Mouse (Mus musculus) CH12.LX (cell line): Measurements from ENCODE around the gene Syn3. TPM values are rescaled to one million over a fixed set of nuclear protein-coding genes. Genes with fewer than 3 reads are reported as not detected.

ENCODE experiments used
- DNase-seq: peaks from one replicate; pipeline ENCODE4 v3.0.0-alpha.2; 2013; ENCODE audit errors: extremely low read depth
- H3K27ac ChIP-seq: 2 replicates; pipeline ENCODE4 v1.5.1; 2012; ENCODE audit warnings: low read depth, mild to moderate bottlenecking, control low read depth, moderate library complexity; ENCODE audit not compliant: insufficient read depth
- H3K27me3 ChIP-seq: replicated peaks from 2 replicates; pipeline ENCODE3; 2012; ENCODE audit warnings: inconsistent platforms
- H3K36me3 ChIP-seq, 2 experiments: replicated peaks in 1 of 2; 2 replicates each; pipeline versions ENCODE3 to v1.6.1; 2012; ENCODE audit warnings: inconsistent platforms in 1 of 2, low read length in 1 of 2, mild to moderate bottlenecking in 1 of 2, mixed read lengths in 1 of 2, moderate library complexity in 1 of 2; ENCODE audit not compliant: control insufficient read depth in 1 of 2, insufficient read depth in 1 of 2
- H3K4me1 ChIP-seq, 2 experiments: 2 replicates each; pipeline ENCODE4 v1.6.1; 2012; ENCODE audit warnings: inconsistent platforms in 1 of 2, moderate library complexity in 1 of 2; ENCODE audit not compliant: insufficient read depth in 2 of 2, control insufficient read depth in 1 of 2
- H3K4me2 ChIP-seq: 2 replicates; pipeline ENCODE4 v1.6.1; 2012; ENCODE audit warnings: low read depth, mild to moderate bottlenecking, control low read depth; ENCODE audit not compliant: poor library complexity, insufficient read depth, severe bottlenecking
- H3K4me3 ChIP-seq, 3 experiments: fragments of 150-350 bp in 1 of 3; sonication (generic) in 1 of 3; replicated peaks in 1 of 3; 2 replicates each; pipeline versions ENCODE3 to v1.5.1; 2011 to 2012; ENCODE audit warnings: low read depth in 2 of 3, low read length in 2 of 3, mild to moderate bottlenecking in 2 of 3, moderate library complexity in 2 of 3, control low read depth in 1 of 3, improper control_type of control experiment in 1 of 3, inconsistent platforms in 1 of 3, mixed read lengths in 1 of 3; ENCODE audit not compliant: poor library complexity in 1 of 3
- H3K79me2 ChIP-seq: replicated peaks from 2 replicates; pipeline ENCODE4 v1.6.1; 2012; ENCODE audit warnings: mild to moderate bottlenecking, moderate library complexity; ENCODE audit not compliant: control insufficient read depth, poor library complexity, insufficient read depth, severe bottlenecking; ENCODE audit errors: extremely low read depth
- H3K9ac ChIP-seq: 2 replicates; pipeline ENCODE4 v1.6.1; 2012; ENCODE audit warnings: low read depth, mild to moderate bottlenecking, control low read depth, moderate library complexity; ENCODE audit not compliant: insufficient read depth
- H3K9me3 ChIP-seq: replicated peaks from 2 replicates; pipeline ENCODE3; 2012; ENCODE audit warnings: low read length, inconsistent platforms, mixed read lengths
- BHLHE40 ChIP-seq: IDR thresholded peaks from 2 replicates; pipeline ENCODE4 v1.6.1; 2011; ENCODE audit warnings: mild to moderate bottlenecking, low read depth, low read length, improper control_type of control experiment
- CTCF ChIP-seq, 2 experiments: IDR thresholded peaks in 1 of 2; conservative IDR thresholded peaks in 1 of 2; 2 replicates each; pipeline ENCODE4 v1.5.1; 2011 to 2012; ENCODE audit warnings: low read depth in 2 of 2, low read length in 2 of 2, improper control_type of control experiment in 1 of 2, inconsistent platforms in 1 of 2, mild to moderate bottlenecking in 1 of 2, moderate library complexity in 1 of 2
- ELF1 ChIP-seq: IDR thresholded peaks from 2 replicates; pipeline ENCODE4 v1.6.1; 2014; ENCODE audit warnings: low read depth, mild to moderate bottlenecking, inconsistent platforms, low read length, improper control_type of control experiment
- GABPA ChIP-seq: IDR thresholded peaks from 2 replicates; pipeline ENCODE4 v1.6.1; 2012; ENCODE audit warnings: low read depth, low read length, improper control_type of control experiment, inconsistent platforms; ENCODE audit not compliant: insufficient replicate concordance
- JUN ChIP-seq: IDR thresholded peaks from 2 replicates; pipeline ENCODE4 v1.6.1; 2011; ENCODE audit warnings: low read depth, mild to moderate bottlenecking, low read length, improper control_type of control experiment, moderate library complexity; ENCODE audit not compliant: insufficient read depth
- MAFK ChIP-seq: IDR thresholded peaks from 2 replicates; pipeline ENCODE4 v1.6.1; 2011; ENCODE audit warnings: low read length, improper control_type of control experiment; ENCODE audit not compliant: insufficient replicate concordance
- MAX ChIP-seq: IDR thresholded peaks from 2 replicates; pipeline ENCODE4 v1.6.1; 2011; ENCODE audit warnings: low read length, improper control_type of control experiment
- MAZ ChIP-seq: IDR thresholded peaks from 2 replicates; pipeline ENCODE4 v1.6.1; 2012; ENCODE audit warnings: low read depth, mild to moderate bottlenecking, inconsistent platforms, low read length, improper control_type of control experiment, moderate library complexity
- MEF2A ChIP-seq: IDR thresholded peaks from 2 replicates; pipeline ENCODE4 v1.6.1; 2014; ENCODE audit warnings: low read depth, mild to moderate bottlenecking, inconsistent platforms, low read length, improper control_type of control experiment, borderline replicate concordance
- NELFE ChIP-seq: IDR thresholded peaks from 2 replicates; pipeline ENCODE4 v1.6.1; 2011; ENCODE audit warnings: low read depth, low read length, improper control_type of control experiment
- NRF1 ChIP-seq: IDR thresholded peaks from 2 replicates; pipeline ENCODE4 v1.6.1; 2014; ENCODE audit warnings: low read depth, mild to moderate bottlenecking, inconsistent platforms, low read length, improper control_type of control experiment, moderate library complexity
- PAX5 ChIP-seq: IDR thresholded peaks from 2 replicates; pipeline ENCODE4 v1.6.1; 2012; ENCODE audit warnings: low read length, inconsistent platforms, mixed read lengths
- POLR2A ChIP-seq: IDR thresholded peaks from 2 replicates; pipeline ENCODE4 v1.6.1; 2011; ENCODE audit warnings: low read depth, mild to moderate bottlenecking, improper control_type of control experiment, low read length
- POLR2AphosphoS2 ChIP-seq: IDR thresholded peaks from 2 replicates; pipeline ENCODE4 v1.6.1; 2011; ENCODE audit warnings: low read depth, low read length, improper control_type of control experiment
- SIN3A ChIP-seq: IDR thresholded peaks from 2 replicates; pipeline ENCODE4 v1.6.1; 2012; ENCODE audit warnings: low read length, improper control_type of control experiment, inconsistent platforms
- UBTF ChIP-seq: IDR thresholded peaks from 2 replicates; pipeline ENCODE4 v1.6.1; 2012; ENCODE audit warnings: low read depth, mild to moderate bottlenecking, inconsistent platforms, low read length, improper control_type of control experiment, moderate library complexity
- USF1 ChIP-seq: IDR thresholded peaks from 2 replicates; pipeline ENCODE4 v1.6.1; 2014; ENCODE audit warnings: low read depth, mild to moderate bottlenecking, inconsistent platforms, low read length, improper control_type of control experiment
- ZC3H11A ChIP-seq: IDR thresholded peaks from 2 replicates; pipeline ENCODE4 v1.6.1; 2012; ENCODE audit warnings: low read depth, mild to moderate bottlenecking, inconsistent platforms, low read length, improper control_type of control experiment
- ZKSCAN1 ChIP-seq: IDR thresholded peaks from 2 replicates; pipeline ENCODE4 v1.6.1; 2012; ENCODE audit warnings: low read depth, inconsistent platforms, low read length, improper control_type of control experiment, borderline replicate concordance
- ZMIZ1 ChIP-seq: IDR thresholded peaks from 2 replicates; pipeline ENCODE4 v1.6.1; 2012; ENCODE audit warnings: low read depth, mild to moderate bottlenecking, inconsistent platforms, low read length, improper control_type of control experiment
- ZNF384 ChIP-seq: IDR thresholded peaks from 2 replicates; pipeline ENCODE4 v1.6.1; 2012; ENCODE audit warnings: low read depth, low read length, improper control_type of control experiment, inconsistent platforms
- dilution Hi-C: fragments of 300-500 bp; cut with MboI; formaldehyde crosslinking; loops from 2 replicates; pipeline ENCODE4 v1.14.3; 2020; ENCODE audit warnings: low sequenced_read_pairs; ENCODE audit not compliant: extremely low pct_unique_long_range_greater_than_20kb, extremely low pct_ligation_motif_present
- in situ Hi-C: fragments of 300-500 bp; cut with MboI; formaldehyde crosslinking; loops from 3 replicates; pipeline ENCODE4 v1.14.3; 2019; ENCODE audit warnings: low sequenced_read_pairs, low pct_ligation_motif_present, low pct_unique_long_range_greater_than_20kb, mixed read lengths
- polyA plus RNA-seq: library from polyadenylated mRNA; unstranded; fragments of >175 nt; gene quantifications from 2 replicates; pipeline ENCODE4 v1.2.1, GENCODE M21; 2012; ENCODE audit warnings: low read depth; ENCODE audit not compliant: insufficient read length
- total RNA-seq, 2 experiments: library from RNA; depleted of rRNA; stranded (reverse); fragments of 300-350 nt in 1 of 2; fragments of >200 nt in 1 of 2; gene quantifications; 2 replicates each; pipeline ENCODE4 v1.2.3; 2012 to 2014

The Syn3 gene
- total and polyA plus RNA-seq, 3 experiments: 2.8 to 8.9 (median 5.6) TPM

GRCm38 (mm10) chr10:86149029-86149818, 349.5 kb downstream of the Syn3 start:
- Histone ChIP-seq H3K9me3 (no peaks in the 10 kb centered on the region), H3K4me2 (no peak overlapping the region), H3K79me2 (no peaks in the 10 kb centered on the region), H3K27me3 (no peaks in the 10 kb centered on the region), H3K4me1 (no peaks in the 10 kb centered on the region), H3K36me3 (no peaks in the 10 kb centered on the region), H3K27ac (no peak overlapping the region), H3K9ac (no peak overlapping the region), H3K4me3 (no peak overlapping the region)
- TF ChIP-seq ZNF384 (no peak), POLR2A (no peak), JUN (no peak), MEF2A (no peak), ZMIZ1 (no peak), BHLHE40 (no peak), NRF1 (no peak), CTCF (conservative IDR thresholded peaks at IDR 0.05 in 1 of 2, IDR thresholded peaks at IDR 0.05 in 1 of 2; ENCODE audit: low read depth in 2 of 2, low read length in 2 of 2) (no peak), ZKSCAN1 (no peak), PAX5 (no peak), NELFE (no peak), GABPA (no peak), ZC3H11A (no peak), MAZ (no peak), UBTF (no peak)
- dilution Hi-C loops: no loop called here
- in situ Hi-C loops: no loop called here
- DNase-seq: no peak

GRCm38 (mm10) chr10:86139061-86139681, 359.5 kb downstream of the Syn3 start:
- H3K27me3 ChIP-seq: no peaks in the 10 kb centered on the region
- dilution Hi-C loops: no loop called here
- no peak for DNase-seq
- no peaks in the 10 kb centered on the region for H3K36me3 ChIP-seq
- no peak overlapping the region for H3K4me2 ChIP-seq
- no peak overlapping the region for H3K4me3 ChIP-seq
- no peaks in the 10 kb centered on the region for H3K4me1 ChIP-seq
- in situ Hi-C loops: no loop called here
- no peak overlapping the region for H3K9ac ChIP-seq
- TF ChIP-seq CTCF (conservative IDR thresholded peaks at IDR 0.05 in 1 of 2, IDR thresholded peaks at IDR 0.05 in 1 of 2; ENCODE audit: low read depth in 2 of 2, low read length in 2 of 2) (no peak), ZC3H11A (no peak), ELF1 (no peak), NRF1 (no peak), ZMIZ1 (no peak), MAX (no peak), USF1 (no peak), SIN3A (no peak), POLR2AphosphoS2 (no peak), GABPA (no peak), MAZ (no peak), POLR2A (no peak), MAFK (no peak)
- TF ChIP-seq, all 38 proteins: peak for 0
- Histone ChIP-seq H3K9me3 (no peaks in the 10 kb centered on the region), H3K79me2 (no peaks in the 10 kb centered on the region), H3K27ac (no peak overlapping the region)
